Mouse (Mus musculus) thymus, postnatal 10 days (tissue): Measurements from ENCODE around the gene Epb41l5.

Source experiments
- DNase-seq, 2 experiments: peaks; one replicate each; pipeline ENCODE4 v3.0.0; 2021; ENCODE audit warnings: low spot score in 2 of 2

The Epb41l5 gene

GRCm38 (mm10) chr1:119533093-119533805, 115.6 kb downstream of the Epb41l5 start:
- no peak for DNase-seq

DNA sequence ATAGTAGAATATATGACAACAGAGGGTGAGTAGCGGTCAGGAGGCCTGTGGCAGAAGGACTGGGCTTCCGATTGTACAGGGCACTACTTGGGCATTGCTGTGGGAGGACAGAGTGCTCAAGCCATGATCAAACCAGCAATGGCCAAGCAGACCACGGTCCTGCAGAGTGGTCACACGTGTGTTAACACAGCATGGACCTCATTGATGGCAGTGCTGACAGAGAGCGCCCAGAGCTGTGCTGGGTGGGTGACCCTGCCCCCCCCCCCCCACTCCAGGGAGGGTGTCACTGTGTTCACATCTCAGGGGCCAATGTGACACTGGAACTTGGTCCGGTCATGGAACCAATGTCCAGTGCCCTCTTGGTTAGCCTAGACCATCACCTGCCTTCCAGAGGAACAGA, 116.6 kb downstream of the Epb41l5 start:
- DNase-seq = no peak

DNA sequence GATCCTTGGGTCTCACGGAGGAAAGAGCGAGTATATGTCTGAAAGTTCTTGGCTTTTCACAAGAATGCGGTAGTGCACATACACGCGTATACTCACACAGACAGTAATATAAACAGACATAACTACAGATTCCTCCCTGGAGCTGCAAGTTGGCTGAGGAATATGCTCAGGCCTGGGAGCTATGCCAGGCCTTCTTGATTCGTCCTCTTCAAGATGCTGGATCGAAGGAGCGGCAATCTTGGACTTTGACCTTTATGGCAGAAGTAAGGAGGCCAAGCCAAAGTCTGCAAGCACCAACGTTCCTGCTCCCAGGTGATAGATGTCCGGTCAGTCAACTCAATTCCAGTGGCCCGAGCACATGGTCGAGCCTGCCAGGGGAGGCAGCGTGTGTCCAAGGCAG, 117.9 kb downstream of the Epb41l5 start:
- no peak for DNase-seq

DNA sequence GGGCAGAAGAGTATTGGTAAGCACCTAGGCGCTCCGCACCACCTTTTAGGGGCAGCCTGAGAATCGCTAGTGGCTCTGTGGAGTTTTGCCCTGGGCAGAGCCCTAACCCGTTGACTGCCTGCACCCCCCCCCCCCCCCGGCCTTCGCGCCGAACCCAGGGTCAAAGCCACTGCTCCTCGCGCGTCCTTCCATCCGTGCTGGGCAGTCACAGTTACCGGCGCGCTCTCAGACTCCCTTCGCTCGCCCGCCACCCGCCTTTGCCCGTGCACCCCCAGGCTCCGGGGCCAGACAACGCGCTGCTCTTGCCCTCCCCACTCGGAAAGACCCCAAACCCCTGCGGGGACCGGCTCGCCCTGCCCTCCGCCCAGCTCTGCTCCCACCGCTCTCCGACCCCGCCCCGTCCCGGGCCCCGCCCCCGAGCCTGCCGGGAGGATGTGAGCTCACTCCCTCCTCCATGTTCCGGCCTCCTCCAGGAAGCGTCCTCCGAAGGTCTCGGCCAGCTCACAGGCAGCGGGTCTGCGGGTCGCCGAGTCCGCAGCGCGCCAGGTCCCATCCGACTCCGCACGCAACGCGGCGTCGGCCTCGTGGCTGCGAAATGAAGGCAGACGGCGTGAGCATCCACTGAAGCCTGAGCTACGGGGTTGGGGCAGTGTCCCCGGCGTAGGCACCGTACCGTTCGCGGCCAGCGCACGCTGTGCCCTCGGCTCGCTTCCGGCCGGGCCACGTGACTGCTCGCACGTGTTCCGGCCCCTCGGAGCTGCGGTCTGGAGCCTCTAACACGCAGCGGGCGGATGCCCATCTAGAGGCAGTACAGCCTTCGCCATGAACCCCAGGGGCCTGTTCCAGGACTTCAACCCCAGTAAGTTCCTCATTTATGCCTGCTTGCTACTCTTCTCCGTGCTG, 122.9 kb downstream of the Epb41l5 start, which contains the start of gene Tmem185b:
Gene Tmem185b (plus strand): TSS at position 472 of the 903 bp plus-strand sequence.
- peak; percentile 91 for DNase-seq

DNA sequence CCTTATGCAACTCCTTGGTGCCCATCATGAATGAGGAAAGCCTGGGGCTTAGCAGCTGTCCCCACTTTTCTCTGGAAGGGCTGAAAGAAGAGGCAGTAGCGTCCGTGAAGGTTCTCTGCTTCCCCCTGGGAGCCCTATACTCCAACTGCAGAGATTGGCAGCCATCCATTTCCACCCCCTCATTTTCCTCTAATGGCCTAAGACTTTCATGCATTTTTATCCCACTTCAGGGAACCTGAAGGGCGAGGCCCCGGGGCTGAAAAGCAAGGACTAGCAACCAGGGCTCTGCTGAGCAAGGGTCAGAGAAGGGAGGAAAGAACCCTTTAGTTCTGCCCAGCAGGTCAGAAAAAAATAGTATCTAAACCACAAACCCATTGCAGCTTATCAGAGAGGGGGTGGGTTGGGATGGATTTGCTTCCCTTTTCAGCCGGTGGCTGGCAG, 123.8 kb downstream of the Epb41l5 start:
- DNase-seq = no peak

DNA sequence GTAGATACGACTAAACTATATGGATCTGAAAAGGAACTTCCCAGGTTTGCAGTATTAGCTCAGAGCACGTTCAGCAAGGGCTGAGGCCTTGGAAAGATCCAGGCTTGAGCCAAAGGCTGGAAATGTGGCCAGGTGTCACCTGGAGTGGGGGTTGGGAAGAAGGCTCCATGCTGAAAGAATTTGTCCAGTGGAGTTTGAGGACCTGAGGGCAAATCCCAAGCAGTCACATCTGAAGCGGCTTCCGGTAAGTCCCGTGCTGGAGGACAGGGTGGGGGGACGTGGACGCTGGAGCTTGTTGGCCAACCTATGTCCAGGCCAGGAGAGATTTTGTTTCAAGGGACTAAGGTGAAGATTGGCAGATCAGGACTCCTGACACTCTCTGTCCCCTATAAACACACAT, 125.0 kb downstream of the Epb41l5 start:
- no peak for DNase-seq

DNA sequence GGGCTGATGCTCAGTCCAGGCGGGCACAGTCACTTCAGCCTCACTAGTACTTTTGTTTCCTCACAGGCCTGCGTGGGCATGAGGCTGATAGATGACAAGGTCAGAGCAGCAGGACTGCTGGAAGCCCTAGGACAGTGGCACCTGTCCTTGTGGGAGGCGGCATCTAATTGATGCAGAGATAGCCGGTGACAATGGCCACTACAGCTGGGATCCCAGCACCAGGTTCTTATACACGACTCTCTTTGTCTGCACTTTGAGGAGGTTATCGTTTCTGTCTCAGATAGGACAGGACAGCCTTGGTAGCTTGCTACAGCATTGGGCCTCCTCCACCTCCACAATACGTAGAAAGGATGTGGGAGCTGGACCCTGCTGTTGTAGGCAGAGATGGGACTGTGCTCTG, 125.4 kb downstream of the Epb41l5 start:
- no peak for DNase-seq

- DNase-seq = no peak
Observed at GRCm38 (mm10) chr1:119522726-119523125, 126.1 kb downstream of the Epb41l5 start.

GRCm38 (mm10) chr1:119521681-119522080, 127.1 kb downstream of the Epb41l5 start:
- DNase-seq = no peak

GRCm38 (mm10) chr1:119521029-119521428, 127.8 kb downstream of the Epb41l5 start:
- no peak for DNase-seq

DNA sequence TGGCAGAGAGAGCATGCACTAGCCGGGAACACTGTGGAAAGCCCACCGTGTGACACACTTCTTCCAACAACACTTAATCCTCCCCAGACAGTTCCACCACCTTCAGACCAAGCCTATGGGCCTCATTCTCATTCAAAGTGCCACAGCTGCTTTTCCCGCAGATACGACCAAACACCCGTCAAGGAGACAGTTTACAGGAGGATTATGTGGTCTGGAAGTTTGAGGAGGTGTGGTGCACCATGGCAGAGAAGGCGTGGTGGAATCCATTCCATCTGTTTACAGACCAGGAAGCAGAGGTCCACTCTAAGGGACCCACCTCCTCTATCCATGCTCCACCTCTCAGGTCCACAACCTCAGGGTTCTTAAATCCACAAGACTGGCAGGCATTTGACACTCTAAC, 129.5 kb downstream of the Epb41l5 start:
- no peak for DNase-seq

DNA sequence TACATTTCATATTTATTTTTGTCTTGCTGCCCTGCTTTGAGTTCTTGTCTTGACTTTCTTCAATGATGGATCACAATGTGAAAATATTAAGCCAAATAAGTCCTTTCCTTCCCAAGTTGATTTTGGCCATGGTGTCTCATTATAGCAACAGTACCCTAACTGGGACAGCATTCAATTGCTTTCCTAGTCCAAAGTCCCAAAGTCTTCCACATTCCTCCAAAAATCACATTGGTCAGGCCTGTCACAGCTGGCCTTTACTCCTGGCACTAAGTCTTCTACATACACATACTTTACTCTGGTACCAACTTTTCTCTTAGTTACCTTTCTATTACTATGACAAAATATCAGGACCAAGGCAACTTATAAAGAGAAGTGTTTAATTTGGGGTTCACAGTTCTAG, 130.0 kb downstream of the Epb41l5 start:
- DNase-seq = no peak

- no peak for DNase-seq
Observed at GRCm38 (mm10) chr1:119518060-119518459, 130.7 kb downstream of the Epb41l5 start.

DNA sequence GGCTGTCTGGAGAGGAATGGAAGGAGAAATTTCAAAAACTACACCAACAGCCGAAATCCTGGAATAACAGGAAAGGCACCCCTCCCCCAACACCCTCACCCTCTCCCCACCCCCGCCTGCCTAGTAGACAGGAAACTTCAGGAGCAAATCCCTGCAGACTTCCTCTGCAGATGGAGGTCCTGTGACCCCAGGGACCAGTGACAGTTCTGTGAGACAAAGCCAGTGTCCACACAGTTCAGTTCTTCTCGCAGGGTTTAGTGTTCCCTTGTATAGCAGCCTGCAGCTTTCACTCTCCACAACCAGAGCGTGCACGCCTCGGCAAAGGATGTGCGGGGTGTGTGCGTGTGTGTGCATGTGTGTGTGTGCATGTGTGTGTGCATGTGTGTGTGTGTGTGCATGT, 137.9 kb downstream of the Epb41l5 start:
- no peak for DNase-seq

DNA sequence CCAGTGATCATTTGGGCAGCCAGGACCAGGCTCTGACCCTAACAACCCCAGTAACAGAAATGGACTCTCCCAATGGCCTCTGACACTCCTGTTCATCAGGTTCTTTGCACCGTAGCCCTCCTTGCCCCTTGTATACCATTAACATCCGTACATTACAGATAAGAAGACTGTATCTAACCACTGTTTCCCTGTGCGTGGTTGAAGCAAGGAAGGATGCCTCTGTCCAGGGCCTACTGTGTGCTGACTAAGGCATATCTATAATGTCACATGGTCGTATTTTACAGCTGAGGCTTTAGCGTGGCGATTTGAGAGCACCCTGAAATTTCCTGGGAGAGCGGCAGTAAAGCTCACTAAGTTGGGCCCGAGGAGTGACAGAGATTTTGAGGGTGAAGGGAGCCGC, 138.4 kb downstream of the Epb41l5 start:
- no peak for DNase-seq

GRCm38 (mm10) chr1:119509474-119509873, 139.3 kb downstream of the Epb41l5 start:
- DNase-seq = no peak

- no peak for DNase-seq
Observed at GRCm38 (mm10) chr1:119508548-119508947, 140.3 kb downstream of the Epb41l5 start.

DNA sequence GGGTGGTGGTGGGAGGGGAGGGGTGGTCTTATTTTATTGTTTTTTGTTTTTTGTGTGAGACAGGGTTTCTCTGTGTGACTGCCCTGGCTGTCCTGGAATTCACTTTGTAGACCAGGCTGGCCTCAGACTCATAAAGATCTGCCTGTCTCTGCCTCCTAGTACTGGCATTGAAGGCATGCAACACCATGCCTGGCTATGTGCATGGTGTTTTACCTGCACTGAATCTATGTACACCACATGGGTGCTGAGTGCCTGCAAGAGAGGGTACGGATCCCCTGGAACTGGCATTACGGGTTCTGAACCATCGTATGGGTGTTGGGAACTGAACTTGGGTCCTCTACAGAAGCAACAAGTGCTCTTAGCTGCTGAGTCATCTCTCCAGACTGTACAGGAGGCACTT, 142.8 kb downstream of the Epb41l5 start:
- no peak for DNase-seq

DNA sequence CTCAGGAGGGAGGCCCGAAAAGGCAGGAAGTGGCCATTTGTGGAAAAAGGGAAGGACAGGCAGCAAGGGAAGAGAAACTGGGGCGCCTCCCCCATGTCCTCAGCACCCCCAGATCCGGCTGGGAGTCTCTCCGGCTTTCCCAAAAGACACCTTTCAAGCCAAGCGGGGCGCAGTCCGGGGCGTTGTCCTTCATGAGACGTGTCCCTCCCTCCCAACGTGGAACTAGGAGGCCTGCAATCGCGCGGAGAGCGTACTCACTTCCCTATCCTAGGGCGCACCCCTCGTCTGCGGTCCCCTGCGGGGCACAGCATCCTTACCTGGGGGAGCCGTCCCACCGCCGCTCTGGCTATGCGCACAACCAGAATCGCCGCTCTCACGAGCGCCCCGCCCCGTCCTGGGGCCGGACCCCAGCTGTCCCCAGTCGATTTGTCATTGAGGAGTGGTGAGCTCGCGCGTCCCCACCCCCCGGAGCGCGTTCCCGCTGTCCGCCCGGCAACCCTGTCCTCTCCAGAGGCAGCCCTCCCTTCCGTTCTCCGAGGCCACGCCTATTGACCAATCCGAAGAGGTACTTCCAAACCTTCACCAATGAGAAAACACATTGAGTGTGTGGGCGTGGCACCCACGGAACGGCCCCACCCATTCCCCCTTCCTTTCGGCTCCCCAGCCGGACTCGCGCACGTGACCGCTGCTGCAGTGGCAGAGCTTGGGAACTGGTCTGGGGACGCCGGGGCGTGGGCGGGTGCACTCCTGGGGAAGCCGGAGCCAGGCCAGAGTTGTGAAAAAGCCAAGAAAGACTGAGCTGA, 144.3 kb downstream of the Epb41l5 start, which contains the start of gene Ralb:
Gene Ralb (minus strand): TSS at position 535 of the 803 bp plus-strand sequence.
- peak; percentile 89 to 91 for DNase-seq

DNA sequence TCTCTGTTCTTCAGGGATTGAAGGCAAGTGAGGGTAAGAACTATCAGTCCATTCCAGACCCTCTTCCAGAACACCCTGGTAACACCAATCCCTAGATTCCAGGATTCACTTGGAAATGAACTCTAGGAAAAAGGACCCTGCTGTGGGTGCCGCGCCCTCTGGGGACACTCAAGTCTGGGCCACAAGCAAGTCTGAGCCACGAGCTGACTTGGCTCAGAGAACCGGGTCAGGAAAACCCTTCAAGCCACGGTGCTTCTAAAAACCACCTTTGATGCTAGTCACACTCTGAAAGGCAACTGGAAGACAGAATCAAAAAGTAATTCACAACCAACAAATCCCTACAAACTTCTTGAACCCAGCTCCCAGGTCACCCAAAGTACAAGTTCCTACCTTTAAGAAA, 145.0 kb downstream of the Epb41l5 start:
- no peak for DNase-seq

DNA sequence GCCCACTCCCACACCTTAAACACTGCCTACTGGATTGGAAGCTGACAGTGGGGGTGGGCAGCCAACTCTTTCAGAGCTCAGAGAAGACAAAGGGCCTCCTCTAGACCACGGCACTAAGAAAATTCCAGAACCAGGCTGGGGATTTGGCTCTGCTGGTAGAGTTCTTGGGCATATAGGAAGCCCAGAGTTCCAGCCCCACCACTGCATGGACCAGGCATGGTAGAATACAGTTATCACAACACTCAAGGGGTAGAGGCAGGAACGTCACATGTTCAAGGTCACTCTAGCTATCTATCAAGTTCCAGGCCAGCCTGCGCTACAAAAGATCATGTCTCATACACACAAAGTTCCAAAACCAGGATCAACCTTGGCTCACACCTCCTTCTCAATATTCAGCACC, 145.6 kb downstream of the Epb41l5 start:
- no peak for DNase-seq

DNA sequence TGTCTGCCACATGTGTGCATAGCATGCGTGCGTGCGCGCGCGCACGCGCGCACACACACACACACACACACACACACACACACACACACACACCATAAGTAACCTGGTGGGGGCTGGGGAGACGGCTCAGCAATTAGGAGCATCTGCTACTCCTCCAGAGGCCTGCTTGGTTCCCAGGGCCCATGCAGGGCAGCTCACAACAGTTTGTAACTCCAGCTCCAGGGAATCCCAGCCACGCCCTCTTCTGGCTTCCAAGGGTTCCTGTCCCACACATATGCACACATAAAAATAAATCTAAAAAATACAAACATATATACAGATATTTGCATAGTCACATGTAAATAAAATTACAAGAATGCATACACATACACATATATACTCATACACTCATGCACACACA, 146.1 kb downstream of the Epb41l5 start:
- no peak for DNase-seq
